Mouse (Mus musculus): ENCODE results near the gene Akap7. TPM values are rescaled to one million over a fixed set of nuclear protein-coding genes. Genes with fewer than 3 reads are reported as not detected.

The Akap7 gene
- polyA plus RNA-seq (2017; shearing (Covaris generic)) = 10 to 100 TPM in 1 of 2 experiments, 1 to 10 TPM in 1; 6.9 to 10.0 TPM

GRCm38 (mm10) chr10:25307770-25308169, at the start of gene Akap7:
Gene Akap7, minus strand, starts transcription at chr10:25307870.

Other genes starting within 250 kb of the Akap7 start
- 10 to 100 TPM; 37.7 to 58.2 TPM for gene Epb41l2, start 51.9 kb upstream of the Akap7 start, polyA plus RNA-seq (2017; shearing (Covaris generic))
- gene Smlr1, start 228.4 kb upstream of the Akap7 start, polyA plus RNA-seq (2017; shearing (Covaris generic)) = under 1 TPM; 0.05 to 0.15 TPM

All from inflammation-experienced regulatory T-cells (primary cell).